In genomic region chr1:171053305-171053704, GRCm38 (mm10) we compare ENCODE assay signal across 22 mouse cellular contexts. TPM values are rescaled to one million over a fixed set of nuclear protein-coding genes. Genes with fewer than 3 reads are reported as not detected.
A peak's percentile ranks its signal among the peaks of the same experiment; 100 is the strongest.
DNase-seq lines count a peak whose midpoint lies in the region; ATAC-seq and TF ChIP-seq lines count a peak whose summit lies in the region.
"Had no signal": no experiment of that assay in that cellular context is flagged by ENCODE, and none has a peak within 500 bp of the region (broad histone marks: within the 10 kb centered on the region; RNA-seq: fewer than 3 reads in every experiment).

No protein-coding gene starts in this region.

- no peak overlapping the region for H3K27ac ChIP-seq in lung, postnatal 0 days (ENCODE audit: low read length)
- H3K27ac ChIP-seq: embryonic facial prominence, embryonic 10.5 days; embryonic facial prominence, embryonic 12.5 days; forebrain, embryonic 13.5 days; forebrain, embryonic 15.5 days had no signal

- WGBS in lung, postnatal 0 days, result 80% methylated on average over 6 of the region's 6 CpGs

- H3K4me1 ChIP-seq in lung, postnatal 0 days (ENCODE audit: insufficient read depth, low read depth, low read length), result no peaks in the 10 kb centered on the region
- H3K4me1 ChIP-seq: embryonic facial prominence, embryonic 10.5 days; embryonic facial prominence, embryonic 12.5 days; forebrain, embryonic 13.5 days; forebrain, embryonic 15.5 days had no signal

- no peak overlapping the region for H3K4me3 ChIP-seq in lung, postnatal 0 days (ENCODE audit: low read depth, low read length)
- H3K4me3 ChIP-seq: embryonic facial prominence, embryonic 10.5 days; embryonic facial prominence, embryonic 12.5 days; forebrain, embryonic 13.5 days; forebrain, embryonic 15.5 days had no signal

- no peaks in the 10 kb centered on the region for H3K36me3 ChIP-seq in lung, postnatal 0 days (ENCODE audit: insufficient read depth, low read length)
- H3K36me3 ChIP-seq: embryonic facial prominence, embryonic 10.5 days; embryonic facial prominence, embryonic 12.5 days; forebrain, embryonic 15.5 days had no signal

- DNase-seq in lung, postnatal 0 days (ENCODE audit: low spot score), result peak; percentile 17
- no peak for DNase-seq in lung, postnatal 10 days
- no peak for DNase-seq in frontal cortex, adult 2 months (ENCODE audit: extremely low spot score in 1 of 2, low spot score in 1 of 2)
- no peak for DNase-seq in MN1 (ENCODE audit: low spot score)
- DNase-seq: adrenal gland, adult 8-10 months; adrenal gland, postnatal 14 days; adrenal gland, postnatal 36 days; cerebellum, adult 11-12 months; cerebellum, adult 2 months; cerebellum, adult 9-10 months; cerebellum, postnatal 10 days; cerebellum, postnatal 25 days; forebrain, postnatal 0 days had no signal

- H3K27me3 ChIP-seq in lung, postnatal 0 days (replicated peaks; ENCODE audit: insufficient read depth, low read length), result no peaks in the 10 kb centered on the region
- H3K27me3 ChIP-seq: embryonic facial prominence, embryonic 12.5 days; forebrain, embryonic 15.5 days; Patski had no signal

- TF ChIP-seq EP300 in lung, postnatal 0 days (IDR thresholded peaks at IDR 0.05), result no peak

- H3K9me3 ChIP-seq in lung, postnatal 0 days (ENCODE audit: low read length), result no peaks in the 10 kb centered on the region
- H3K9me3 ChIP-seq: embryonic facial prominence, embryonic 10.5 days; embryonic facial prominence, embryonic 12.5 days; forebrain, embryonic 13.5 days; forebrain, embryonic 15.5 days had no signal

- no peak for ATAC-seq in lung, postnatal 0 days
- ATAC-seq in megakaryocyte, adult 5-6 weeks (ENCODE audit: poor library complexity, severe bottlenecking), result peak; percentile 22; the same call in 1 of the 2 replicates
- ATAC-seq: activated CD4-positive, CD25-positive, alpha-beta regulatory T cell, adult 4 months; forebrain, embryonic 13.5 days; forebrain, embryonic 15.5 days; forebrain, postnatal 0 days; Patski had no signal

- no peak overlapping the region for H3K4me2 ChIP-seq in lung, postnatal 0 days (replicated peaks; ENCODE audit: low read depth, low read length)
- H3K4me2 ChIP-seq: embryonic facial prominence, embryonic 12.5 days; forebrain, embryonic 13.5 days; forebrain, embryonic 15.5 days had no signal

- H3K9ac ChIP-seq in lung, postnatal 0 days (replicated peaks; ENCODE audit: low read depth), result no peak overlapping the region
- H3K9ac ChIP-seq: embryonic facial prominence, embryonic 12.5 days; forebrain, embryonic 13.5 days; forebrain, embryonic 15.5 days; forebrain, postnatal 0 days had no signal

- no peak for TF ChIP-seq CTCF in lung, postnatal 0 days (IDR thresholded peaks at IDR 0.05)

RNA-seq across cellular contexts. Expression of gene Fcgr3, which starts 11.4 kb away (rescaled TPM):
- 29.3 and 37.4 TPM in 2 replicates for polyA plus RNA-seq in lung, postnatal 0 days (2015; fragmentation: Nextera tagmentation; extraction: Ambion mirVana)
- total RNA-seq in megakaryocyte, adult 5-6 weeks (2015), result 499 and 513 TPM in 2 replicates
- total RNA-seq in megakaryocyte, adult 5-6 weeks (2017), result 540 and 572 TPM in 2 replicates
- 14.6 and 21.5 TPM in 2 replicates for polyA plus RNA-seq in frontal cortex, adult 2 months (2012; rRNA removed)
- polyA plus RNA-seq: C2C12 had no signal

RNA-seq across cellular contexts. Expression of gene Fcgr4, which starts 34.6 kb away (rescaled TPM):
- polyA plus RNA-seq in lung, postnatal 0 days (2015; fragmentation: Nextera tagmentation; extraction: Ambion mirVana), result 3.3 and 4.0 TPM in 2 replicates
- total RNA-seq in megakaryocyte, adult 5-6 weeks (2015), result 34.6 and 34.8 TPM in 2 replicates
- 30.0 and 47.4 TPM in 2 replicates for total RNA-seq in megakaryocyte, adult 5-6 weeks (2017)
- 0.23 and 0.64 TPM in 2 replicates for polyA plus RNA-seq in frontal cortex, adult 2 months (2012; rRNA removed)
- total RNA-seq: MEL had no signal
- polyA plus RNA-seq: forebrain, embryonic 13.5 days had no signal
